Mouse (Mus musculus): ENCODE measurements around the gene Ifna5. TPM values are rescaled to one million over a fixed set of nuclear protein-coding genes. Genes with fewer than 3 reads are reported as not detected.

The Ifna5 gene
- polyA plus RNA-seq, 1 experiment: not detected

DNA sequence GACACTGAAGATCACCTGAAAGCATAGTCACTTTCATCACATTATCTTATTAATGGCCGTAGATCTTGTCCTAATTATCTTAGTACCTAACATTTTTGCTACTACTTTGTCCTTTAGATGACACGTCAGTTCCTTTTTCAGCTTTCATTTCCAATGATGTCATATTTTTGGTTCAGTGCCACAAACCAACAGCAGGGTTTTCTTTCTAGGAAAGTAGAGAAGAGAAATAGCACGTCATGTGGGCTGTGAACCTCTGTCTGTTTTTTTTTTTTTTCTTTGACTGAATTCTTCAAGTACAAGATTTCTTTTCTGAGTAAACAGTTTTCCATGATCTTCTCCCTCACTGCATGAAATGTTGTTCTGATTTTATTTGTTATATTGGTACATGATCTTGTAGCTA lies 4.7 kb downstream of the Ifna5 start:
- no peak for TF ChIP-seq CTCF (IDR thresholded peaks at IDR 0.05; ENCODE audit: control insufficient read depth, insufficient read depth, insufficient read length)
- TF ChIP-seq MYOD1 (IDR thresholded peaks at IDR 0.05; ENCODE audit: control insufficient read depth, insufficient read length, low read depth): no peak
- no peak for TF ChIP-seq FOSL1 (IDR thresholded peaks at IDR 0.05; ENCODE audit: insufficient read depth, low read length, poor library complexity, severe bottlenecking)
- no peak for TF ChIP-seq MAX (IDR thresholded peaks at IDR 0.05)
- no peak for TF ChIP-seq USF1 (IDR thresholded peaks at IDR 0.05; ENCODE audit: low read depth)
- TF ChIP-seq CEBPB (IDR thresholded peaks at IDR 0.05; ENCODE audit: low read depth): no peak
- no peak for TF ChIP-seq MYOG (IDR thresholded peaks at IDR 0.05; ENCODE audit: control insufficient read depth, extremely low read depth, insufficient read length)
- H3K79me2 ChIP-seq (ENCODE audit: control insufficient read depth, insufficient read depth): no peaks in the 10 kb centered on the region
- no peaks in the 10 kb centered on the region for H3K36me3 ChIP-seq (ENCODE audit: control insufficient read depth, insufficient read depth)
- H3ac ChIP-seq (ENCODE audit: control insufficient read depth, insufficient read length, low read depth): no peak overlapping the region
- H3K4me3 ChIP-seq (ENCODE audit: insufficient read depth, poor library complexity, severe bottlenecking): no peak overlapping the region
- peaks cover 7% of the 10 kb centered on the region for H3K27me3 ChIP-seq (ENCODE audit: control insufficient read depth, insufficient read depth, insufficient read length)
- H3K79me3 ChIP-seq (ENCODE audit: low read depth): no peaks in the 10 kb centered on the region

DNA sequence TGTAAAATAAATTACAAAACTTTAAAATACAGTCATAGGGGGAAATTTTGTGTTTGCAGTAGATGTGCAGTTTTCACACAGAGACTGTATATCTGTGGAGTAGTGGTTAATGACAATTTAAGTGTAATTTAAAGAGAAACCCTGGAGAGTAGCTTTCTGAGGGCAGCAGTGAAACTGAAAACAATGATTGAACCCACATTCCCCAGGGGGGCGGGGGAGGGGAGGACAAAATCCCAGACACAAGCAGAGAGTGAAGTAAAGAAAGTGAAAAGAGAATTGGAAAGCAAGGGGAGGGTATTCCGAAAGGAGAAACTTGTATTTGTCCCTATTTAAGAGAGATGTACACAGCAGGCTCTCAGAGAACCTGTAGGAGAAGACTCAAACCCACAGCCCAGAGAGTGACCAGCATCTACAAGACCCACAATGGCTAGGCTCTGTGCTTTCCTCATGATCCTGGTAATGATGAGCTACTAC lies 6.2 kb downstream of the Ifna5 start, which contains the start of gene Ifna4:
Gene Ifna4, plus strand, starts transcription at position 424 of the 474 bp plus-strand sequence.
- TF ChIP-seq MYOG (IDR thresholded peaks at IDR 0.05; ENCODE audit: control insufficient read depth, extremely low read depth, insufficient read length) (no peak), USF1 (IDR thresholded peaks at IDR 0.05; ENCODE audit: low read depth) (no peak), CEBPB (IDR thresholded peaks at IDR 0.05; ENCODE audit: low read depth) (no peak), MYOD1 (IDR thresholded peaks at IDR 0.05; ENCODE audit: control insufficient read depth, insufficient read length, low read depth) (no peak), FOSL1 (IDR thresholded peaks at IDR 0.05; ENCODE audit: insufficient read depth, low read length, poor library complexity, severe bottlenecking) (no peak), CTCF (IDR thresholded peaks at IDR 0.05; ENCODE audit: control insufficient read depth, insufficient read depth, insufficient read length) (no peak), MAX (IDR thresholded peaks at IDR 0.05) (no peak)
- Histone ChIP-seq H3K79me2 (ENCODE audit: control insufficient read depth, insufficient read depth) (no peaks in the 10 kb centered on the region), H3ac (ENCODE audit: control insufficient read depth, insufficient read length, low read depth) (no peak within 1 kb of the TSS), H3K4me3 (ENCODE audit: insufficient read depth, poor library complexity, severe bottlenecking) (no peak within 1 kb of the TSS), H3K27me3 (ENCODE audit: control insufficient read depth, insufficient read depth, insufficient read length) (peaks cover 4% of the 10 kb centered on the region), H3K79me3 (ENCODE audit: low read depth) (no peaks in the 10 kb centered on the region), H3K36me3 (ENCODE audit: control insufficient read depth, insufficient read depth) (no peaks in the 10 kb centered on the region)

DNA sequence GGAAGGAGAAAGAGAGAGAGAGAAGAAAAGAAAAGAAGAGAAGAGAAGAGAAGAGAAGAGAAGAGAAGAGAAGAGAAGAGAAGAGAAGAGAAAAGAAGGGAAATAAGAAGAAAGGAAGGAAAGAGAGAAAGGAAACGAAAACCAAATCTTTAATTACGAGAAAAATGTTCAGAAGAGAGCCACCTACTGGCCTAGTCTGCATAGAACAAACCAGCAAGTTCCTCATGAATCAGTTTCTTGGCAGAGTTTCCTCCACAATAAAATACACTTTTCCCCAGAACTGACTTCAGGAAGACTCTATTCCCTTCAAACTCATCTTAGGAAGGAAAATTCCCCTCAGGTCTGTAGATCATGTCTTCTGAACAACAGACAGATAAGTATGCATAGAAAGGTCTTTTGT lies 10.0 kb downstream of the Ifna5 start:
- H3ac ChIP-seq (ENCODE audit: control insufficient read depth, insufficient read length, low read depth): no peak overlapping the region
- H3K27me3 ChIP-seq (ENCODE audit: control insufficient read depth, insufficient read depth, insufficient read length): peaks cover 12% of the 10 kb centered on the region
- no peaks in the 10 kb centered on the region for H3K79me2 ChIP-seq (ENCODE audit: control insufficient read depth, insufficient read depth)
- H3K4me3 ChIP-seq (ENCODE audit: insufficient read depth, poor library complexity, severe bottlenecking): no peak overlapping the region
- H3K36me3 ChIP-seq (ENCODE audit: control insufficient read depth, insufficient read depth): no peaks in the 10 kb centered on the region
- no peaks in the 10 kb centered on the region for H3K79me3 ChIP-seq (ENCODE audit: low read depth)
- no peak for TF ChIP-seq CTCF (IDR thresholded peaks at IDR 0.05; ENCODE audit: control insufficient read depth, insufficient read depth, insufficient read length)

DNA sequence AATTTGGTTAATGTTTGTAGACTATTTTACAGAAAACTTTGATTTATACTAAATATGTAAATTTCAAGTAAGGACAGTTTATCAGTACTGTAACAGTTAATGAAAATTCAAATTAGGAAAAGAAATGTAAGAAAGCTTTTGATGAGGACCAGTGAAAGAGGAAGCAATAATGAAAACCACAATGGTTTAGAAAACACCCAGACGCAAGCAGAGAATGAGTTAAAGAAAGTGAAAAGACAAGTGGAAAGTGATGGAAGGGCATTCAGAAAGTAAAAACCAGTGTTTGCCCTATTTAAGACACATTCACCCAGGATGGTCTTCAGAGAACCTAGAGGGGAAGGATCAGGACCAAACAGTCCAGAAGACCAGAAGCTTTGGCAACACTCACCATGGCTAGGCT lies 14.4 kb downstream of the Ifna5 start, which contains the start of gene Ifna1:
Gene Ifna1, plus strand, starts transcription at position 390 of the 400 bp plus-strand sequence.
- H3K36me3 ChIP-seq (ENCODE audit: control insufficient read depth, insufficient read depth): no peaks in the 10 kb centered on the region
- H3K4me3 ChIP-seq (ENCODE audit: insufficient read depth, poor library complexity, severe bottlenecking): no peak within 1 kb of the TSS
- no peaks in the 10 kb centered on the region for H3K79me3 ChIP-seq (ENCODE audit: low read depth)
- H3K79me2 ChIP-seq (ENCODE audit: control insufficient read depth, insufficient read depth): no peaks in the 10 kb centered on the region
- no peak within 1 kb of the TSS for H3ac ChIP-seq (ENCODE audit: control insufficient read depth, insufficient read length, low read depth)
- peaks cover 24% of the 10 kb centered on the region for H3K27me3 ChIP-seq (ENCODE audit: control insufficient read depth, insufficient read depth, insufficient read length)
- no peak for TF ChIP-seq MAX (IDR thresholded peaks at IDR 0.05)

GRCm38 (mm10) chr4:88851026-88851763 lies 15.9 kb downstream of the Ifna5 start:
- Histone ChIP-seq H3K36me3 (ENCODE audit: control insufficient read depth, insufficient read depth) (no peaks in the 10 kb centered on the region), H3K79me3 (ENCODE audit: low read depth) (no peaks in the 10 kb centered on the region), H3K4me3 (ENCODE audit: insufficient read depth, poor library complexity, severe bottlenecking) (no peak overlapping the region), H3ac (ENCODE audit: control insufficient read depth, insufficient read length, low read depth) (no peak overlapping the region), H3K27me3 (ENCODE audit: control insufficient read depth, insufficient read depth, insufficient read length) (peaks cover 25% of the 10 kb centered on the region), H3K79me2 (ENCODE audit: control insufficient read depth, insufficient read depth) (no peaks in the 10 kb centered on the region)
- no peak for TF ChIP-seq MYOD1 (IDR thresholded peaks at IDR 0.05; ENCODE audit: control insufficient read depth, insufficient read length, low read depth)
- TF ChIP-seq CTCF (IDR thresholded peaks at IDR 0.05; ENCODE audit: control insufficient read depth, insufficient read depth, insufficient read length): no peak
- TF ChIP-seq CEBPB (IDR thresholded peaks at IDR 0.05; ENCODE audit: low read depth): no peak
- TF ChIP-seq MYOG (IDR thresholded peaks at IDR 0.05; ENCODE audit: control insufficient read depth, extremely low read depth, insufficient read length): no peak
- no peak for TF ChIP-seq MAX (IDR thresholded peaks at IDR 0.05)
- TF ChIP-seq FOSL1 (IDR thresholded peaks at IDR 0.05; ENCODE audit: insufficient read depth, low read length, poor library complexity, severe bottlenecking): no peak
- TF ChIP-seq USF1 (IDR thresholded peaks at IDR 0.05; ENCODE audit: low read depth): no peak

- Histone ChIP-seq H3K79me2 (ENCODE audit: control insufficient read depth, insufficient read depth) (no peaks in the 10 kb centered on the region), H3K27me3 (ENCODE audit: control insufficient read depth, insufficient read depth, insufficient read length) (peaks cover 32% of the 10 kb centered on the region), H3K4me3 (ENCODE audit: insufficient read depth, poor library complexity, severe bottlenecking) (no peak overlapping the region), H3K79me3 (ENCODE audit: low read depth) (no peaks in the 10 kb centered on the region), H3K36me3 (ENCODE audit: control insufficient read depth, insufficient read depth) (no peaks in the 10 kb centered on the region), H3ac (ENCODE audit: control insufficient read depth, insufficient read length, low read depth) (no peak overlapping the region)
- TF ChIP-seq CEBPB (IDR thresholded peaks at IDR 0.05; ENCODE audit: low read depth) (no peak), FOSL1 (IDR thresholded peaks at IDR 0.05; ENCODE audit: insufficient read depth, low read length, poor library complexity, severe bottlenecking) (no peak), CTCF (IDR thresholded peaks at IDR 0.05; ENCODE audit: control insufficient read depth, insufficient read depth, insufficient read length) (no peak), MYOD1 (IDR thresholded peaks at IDR 0.05; ENCODE audit: control insufficient read depth, insufficient read length, low read depth) (no peak), MAX (IDR thresholded peaks at IDR 0.05) (no peak), USF1 (IDR thresholded peaks at IDR 0.05; ENCODE audit: low read depth) (no peak), MYOG (IDR thresholded peaks at IDR 0.05; ENCODE audit: control insufficient read depth, extremely low read depth, insufficient read length) (no peak)
These were observed 23.9 kb downstream of the Ifna5 start for GRCm38 (mm10) chr4:88859214-88859613.
